Mouse (Mus musculus): ENCODE measurements around the gene 2010003K11Rik. TPM values are rescaled to one million over a fixed set of nuclear protein-coding genes. Genes with fewer than 3 reads are reported as not detected.

The 2010003K11Rik gene
- polyA plus RNA-seq, 1 experiment from 2014 or later, result not detected

DNA sequence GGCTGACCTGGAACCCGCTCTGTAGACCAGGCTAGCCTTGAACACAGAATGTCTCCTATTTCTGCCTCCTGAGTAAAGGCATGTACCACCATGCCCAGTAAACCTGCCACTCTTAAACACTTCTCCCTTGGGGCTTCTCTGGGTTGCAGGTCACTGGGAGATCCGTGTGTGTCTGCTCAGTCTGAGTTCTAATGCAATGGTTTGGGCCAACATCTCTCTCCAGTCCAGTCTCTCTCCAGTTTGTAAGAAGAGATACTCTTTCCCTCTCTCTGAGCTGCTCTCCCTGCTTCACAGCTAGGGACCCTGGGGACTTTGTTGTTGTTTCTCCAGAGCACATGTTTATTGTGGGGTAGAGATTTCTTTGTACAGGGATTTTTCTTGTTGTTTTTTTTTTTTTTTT, 17.9 kb upstream of the 2010003K11Rik start:
- Histone ChIP-seq H3K9me3 (no peaks in the 10 kb centered on the region), H3K4me3 (no peak overlapping the region), H3K27ac (peak overlapping the region; percentile 3; the same call in 1 of the 2 replicates), H3K27me3 (0 out of 2 replicates have a peak, but pooled peaks cover 10% of the 10 kb centered on the region), H3K4me2 (no peak overlapping the region), H3K36me3 (no peaks in the 10 kb centered on the region), H3K4me1 (peaks cover 22% of the 10 kb centered on the region), H3K9ac (no peak overlapping the region)
- ATAC-seq (ENCODE audit: insufficient number of reproducible peaks, low FRiP score, low TSS enrichment, low read depth), result no peak
- WGBS, result 56% methylated on average over 2 of the region's 2 CpGs

DNA sequence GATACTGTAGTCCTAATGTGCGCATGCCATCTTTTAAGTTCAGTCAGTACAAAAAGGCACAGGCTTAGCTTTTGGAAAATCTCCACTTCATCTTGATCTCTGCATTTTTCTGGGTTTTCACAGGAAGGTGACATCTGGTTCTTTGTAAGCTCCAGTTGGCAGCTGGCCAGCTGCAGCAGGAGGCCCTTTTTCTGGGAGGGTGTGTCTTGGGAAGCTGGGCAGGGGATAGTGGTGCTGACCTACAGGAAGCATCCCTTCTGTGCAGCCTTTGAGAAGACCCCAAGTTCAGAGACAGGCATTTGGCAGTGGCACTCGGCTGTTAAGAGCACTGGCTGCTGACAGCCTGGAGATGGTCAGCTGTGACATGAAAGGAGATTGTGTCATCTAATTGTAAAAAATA, 17.4 kb upstream of the 2010003K11Rik start:
- Histone ChIP-seq H3K4me2 (no peak overlapping the region), H3K36me3 (no peaks in the 10 kb centered on the region), H3K27ac (peak overlapping the region; percentile 3; the same call in 1 of the 2 replicates), H3K9ac (no peak overlapping the region), H3K27me3 (0 out of 2 replicates have a peak, but pooled peaks cover 10% of the 10 kb centered on the region), H3K4me3 (no peak overlapping the region), H3K4me1 (peaks cover 27% of the 10 kb centered on the region), H3K9me3 (no peaks in the 10 kb centered on the region)
- 26% methylated on average over 2 of the region's 2 CpGs for WGBS
- ATAC-seq (ENCODE audit: insufficient number of reproducible peaks, low FRiP score, low TSS enrichment, low read depth), result no peak

DNA sequence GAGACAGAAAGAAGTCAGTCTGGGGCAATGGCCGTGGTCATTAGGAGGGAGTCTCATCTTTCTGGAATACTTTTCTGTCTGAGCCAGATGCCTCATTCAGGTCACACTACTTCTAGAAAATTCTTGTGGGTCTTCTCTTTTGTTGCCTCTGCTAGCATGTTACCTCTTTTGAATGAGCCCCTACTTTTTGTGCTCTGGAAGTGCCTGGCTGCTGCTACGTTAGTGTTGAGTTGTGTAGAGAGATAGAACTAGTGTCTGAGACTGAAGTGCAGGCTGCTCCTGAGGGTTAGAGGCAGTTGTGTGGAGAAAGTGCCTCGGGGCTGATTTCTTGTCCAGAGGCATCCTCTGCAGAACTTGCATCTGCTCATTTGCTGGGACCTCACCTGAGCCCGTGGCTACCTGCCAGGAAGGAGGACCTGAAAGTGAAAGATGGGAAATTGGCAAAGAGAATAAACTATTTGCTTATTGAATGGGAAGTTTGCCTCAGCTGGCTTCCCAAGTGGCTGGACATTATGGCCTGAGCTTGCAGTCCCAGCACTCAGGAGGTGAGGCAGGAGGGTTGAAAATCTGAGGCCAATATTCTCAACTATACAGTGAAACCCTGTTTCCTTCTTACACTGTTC, 15.0 kb upstream of the 2010003K11Rik start:
- no peak overlapping the region for H3K9ac ChIP-seq
- no peak overlapping the region for H3K4me3 ChIP-seq
- 63% methylated on average over 4 of the region's 4 CpGs for WGBS
- H3K27ac ChIP-seq, result no peak overlapping the region
- H3K4me2 ChIP-seq, result no peak overlapping the region
- peaks cover 34% of the 10 kb centered on the region for H3K4me1 ChIP-seq
- no peaks in the 10 kb centered on the region for H3K9me3 ChIP-seq
- no peak for ATAC-seq (ENCODE audit: insufficient number of reproducible peaks, low FRiP score, low TSS enrichment, low read depth)
- H3K27me3 ChIP-seq, result 0 out of 2 replicates have a peak, but pooled peaks cover 10% of the 10 kb centered on the region
- H3K36me3 ChIP-seq, result no peaks in the 10 kb centered on the region

DNA sequence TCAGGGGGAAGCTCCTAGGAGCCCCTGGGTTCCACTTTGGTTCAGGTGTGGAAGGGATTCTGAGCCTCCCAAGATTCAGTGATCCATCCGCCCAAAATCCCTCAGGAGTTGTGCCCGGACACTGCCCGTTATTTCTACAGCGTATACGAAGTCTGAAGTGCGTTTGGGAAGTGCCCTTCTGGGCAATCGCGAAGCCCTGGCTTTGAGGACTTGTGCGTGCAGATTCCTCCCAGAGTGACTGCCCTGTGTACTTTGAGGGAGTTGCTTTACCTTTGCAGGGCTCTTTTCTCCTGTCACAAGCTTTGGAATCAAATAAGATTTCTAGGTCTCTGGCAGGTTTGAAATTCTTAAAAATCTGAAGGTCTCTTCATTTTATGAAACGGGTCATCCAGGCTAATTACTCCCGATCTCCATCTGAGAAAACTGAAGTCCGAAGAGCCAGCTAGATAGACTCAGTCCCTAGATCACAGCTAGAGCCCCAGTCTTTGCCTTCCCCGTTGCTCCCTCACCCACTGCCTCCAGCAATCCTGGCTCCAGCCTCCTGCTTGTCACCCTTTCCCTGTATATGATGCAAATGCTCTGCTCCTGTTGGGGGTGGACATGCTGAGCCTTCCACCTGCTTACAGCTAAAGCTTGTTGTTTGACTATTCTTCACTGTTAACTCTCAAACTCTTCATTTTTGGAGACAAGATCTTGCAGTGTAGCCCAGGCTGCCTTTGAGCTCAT, 12.9 kb upstream of the 2010003K11Rik start:
- Histone ChIP-seq H3K4me2 (peak overlapping the region; percentile 92), H3K27ac (no peak overlapping the region), H3K4me1 (peaks cover 28% of the 10 kb centered on the region), H3K4me3 (peak overlapping the region; percentile 77), H3K9ac (peak overlapping the region; percentile 55; the same call in 1 of the 2 replicates), H3K9me3 (no peaks in the 10 kb centered on the region), H3K27me3 (0 out of 2 replicates have a peak, but pooled peaks cover 10% of the 10 kb centered on the region), H3K36me3 (no peaks in the 10 kb centered on the region)
- WGBS, result 10% methylated on average over 13 of the region's 13 CpGs
- ATAC-seq (ENCODE audit: insufficient number of reproducible peaks, low FRiP score, low TSS enrichment, low read depth), result no peak

DNA sequence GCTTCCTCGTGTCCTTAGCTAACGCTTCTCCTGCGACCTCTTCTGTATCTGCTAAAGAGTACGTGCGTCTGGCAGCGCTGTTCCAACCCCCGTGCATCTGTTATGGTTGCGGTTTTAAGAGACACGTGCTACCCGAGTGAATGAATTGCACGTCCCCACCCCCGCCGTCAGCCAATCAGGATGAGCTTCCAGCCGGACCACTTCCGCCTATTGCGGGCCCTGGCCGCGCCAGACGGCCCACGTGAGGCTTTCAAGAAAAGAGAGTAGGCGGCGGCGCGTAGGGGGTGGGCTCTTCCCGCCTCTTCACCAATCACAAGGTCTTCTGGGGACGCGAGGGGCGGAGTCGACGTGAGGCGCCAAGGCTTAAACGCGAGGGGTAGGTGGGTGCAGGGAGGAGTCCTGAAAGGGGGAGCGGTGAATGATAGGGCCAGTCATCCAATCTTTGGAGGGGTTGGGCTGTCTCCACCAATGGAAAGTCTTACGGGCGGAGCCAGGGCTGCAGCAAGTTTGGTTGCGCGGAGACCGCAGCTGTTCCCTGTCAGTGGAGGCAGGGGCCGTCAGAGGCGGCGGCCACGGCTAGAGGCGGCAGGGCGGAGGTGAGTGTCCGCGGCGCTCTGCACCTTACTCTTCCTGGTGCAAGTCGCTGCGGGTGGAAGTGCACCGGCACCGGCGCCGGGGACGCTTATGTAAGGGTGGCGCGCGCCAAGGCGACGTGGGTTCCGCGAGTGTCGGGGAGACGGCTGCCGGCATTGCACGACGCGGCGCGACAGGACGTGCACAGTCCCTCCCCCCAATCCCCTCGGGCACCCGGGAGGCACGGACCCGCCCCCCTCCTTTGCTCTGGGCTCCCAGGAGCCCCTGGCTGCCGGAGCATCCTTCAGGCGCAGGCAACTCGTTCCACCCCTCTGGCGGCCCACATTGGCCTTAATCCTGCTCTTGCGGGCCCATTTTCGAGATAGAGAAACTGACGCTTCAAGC, 11.9 kb upstream of the 2010003K11Rik start, which contains the start of gene Pcx:
Pcx (plus strand) TSS at position 487 of the 978 bp plus-strand sequence.
- H3K36me3 ChIP-seq, result no peaks in the 10 kb centered on the region
- H3K4me1 ChIP-seq, result peaks cover 18% of the 10 kb centered on the region
- H3K4me2 ChIP-seq, result peak within 1 kb of the TSS; percentile 92
- no peak within 1 kb of the TSS for H3K27ac ChIP-seq
- 0 out of 2 replicates have a peak, but pooled peaks cover 10% of the 10 kb centered on the region for H3K27me3 ChIP-seq
- under 1% methylated on average over 79 of the region's 82 CpGs for WGBS
- peak; percentile 100 for ATAC-seq (ENCODE audit: insufficient number of reproducible peaks, low FRiP score, low TSS enrichment, low read depth)
- H3K9me3 ChIP-seq, result no peaks in the 10 kb centered on the region
- H3K4me3 ChIP-seq, result peak within 1 kb of the TSS; percentile 77
- peak within 1 kb of the TSS; percentile 55 for H3K9ac ChIP-seq

DNA sequence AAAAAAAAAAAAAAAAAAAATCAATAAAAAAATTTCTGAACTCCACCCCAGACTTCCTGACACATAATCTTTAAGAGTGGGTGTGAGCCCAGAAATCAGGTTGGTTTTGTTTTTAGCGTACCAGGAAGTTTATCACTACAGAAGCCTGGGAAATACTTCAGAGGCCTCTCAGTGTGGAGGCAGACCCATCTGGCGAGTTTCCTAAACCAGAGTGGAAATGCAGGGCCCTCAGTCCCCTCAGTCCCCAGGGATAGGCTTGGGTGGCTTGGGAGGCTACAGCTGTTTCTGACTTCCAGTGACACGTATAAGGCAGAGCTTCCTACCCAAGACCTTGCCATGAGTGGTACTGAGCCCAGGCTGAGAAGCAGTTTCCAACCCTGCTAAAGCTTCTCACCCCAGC, 9.4 kb upstream of the 2010003K11Rik start:
- Histone ChIP-seq H3K4me3 (no peak overlapping the region), H3K4me2 (no peak overlapping the region), H3K9ac (no peak overlapping the region), H3K4me1 (peaks cover 12% of the 10 kb centered on the region), H3K27ac (no peak overlapping the region), H3K27me3 (0 out of 2 replicates have a peak, but pooled peaks cover 10% of the 10 kb centered on the region), H3K36me3 (no peaks in the 10 kb centered on the region), H3K9me3 (no peaks in the 10 kb centered on the region)
- WGBS, result 61% methylated on average over 3 of the region's 3 CpGs
- ATAC-seq (ENCODE audit: insufficient number of reproducible peaks, low FRiP score, low TSS enrichment, low read depth), result no peak

DNA sequence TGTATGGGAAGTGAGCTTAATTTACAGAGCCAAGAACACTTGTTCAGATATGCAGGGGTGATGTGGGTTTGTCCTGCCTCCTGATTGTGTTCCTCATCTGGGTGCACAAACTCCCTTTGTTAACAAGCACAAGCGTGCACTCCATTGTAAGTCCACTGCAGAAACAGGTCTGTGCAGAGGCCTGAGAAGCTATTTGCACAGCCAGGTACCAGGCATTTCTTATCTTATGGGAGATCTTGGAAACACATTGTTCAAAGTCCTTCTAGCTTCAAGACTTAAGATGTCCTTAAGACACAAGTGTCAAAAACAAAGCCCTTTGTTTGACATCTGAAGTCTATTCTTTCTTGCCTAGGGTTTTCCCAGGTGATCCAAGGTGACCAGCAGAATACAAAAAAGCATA, 6.4 kb upstream of the 2010003K11Rik start:
- Histone ChIP-seq H3K27ac (no peak overlapping the region), H3K9ac (no peak overlapping the region), H3K4me1 (peaks cover 5% of the 10 kb centered on the region), H3K4me3 (no peak overlapping the region), H3K9me3 (no peaks in the 10 kb centered on the region), H3K4me2 (no peak overlapping the region), H3K36me3 (no peaks in the 10 kb centered on the region), H3K27me3 (no peaks in the 10 kb centered on the region)
- 90% methylated on average over 1 of the region's 1 CpGs for WGBS
- ATAC-seq (ENCODE audit: insufficient number of reproducible peaks, low FRiP score, low TSS enrichment, low read depth), result no peak

DNA sequence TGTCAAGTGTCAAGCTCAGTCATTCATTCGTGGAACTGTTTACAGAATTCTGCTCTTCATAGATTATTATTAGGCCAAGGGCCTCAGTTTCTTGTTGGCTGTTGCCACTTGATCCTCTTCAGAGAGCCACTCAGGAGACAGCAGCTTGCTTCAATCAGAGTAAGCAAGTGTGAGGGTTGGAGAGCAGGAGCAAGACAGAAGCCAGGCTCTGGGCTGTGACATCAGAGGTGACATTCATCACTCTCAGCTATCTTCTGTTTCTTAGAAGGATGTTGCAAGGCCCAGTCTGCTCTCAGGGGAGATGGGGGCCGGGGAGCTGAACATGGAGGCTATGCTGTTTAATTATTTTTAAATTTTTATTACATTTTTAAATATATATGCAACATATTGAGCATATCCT, 4.3 kb upstream of the 2010003K11Rik start:
- Histone ChIP-seq H3K4me2 (no peak overlapping the region), H3K4me3 (no peak overlapping the region), H3K9ac (no peak overlapping the region), H3K4me1 (peaks cover 6% of the 10 kb centered on the region), H3K27ac (no peak overlapping the region), H3K27me3 (no peaks in the 10 kb centered on the region), H3K36me3 (no peaks in the 10 kb centered on the region), H3K9me3 (no peaks in the 10 kb centered on the region)
- no peak for ATAC-seq (ENCODE audit: insufficient number of reproducible peaks, low FRiP score, low TSS enrichment, low read depth)
- 69% methylated on average over 2 of the region's 2 CpGs for WGBS

DNA sequence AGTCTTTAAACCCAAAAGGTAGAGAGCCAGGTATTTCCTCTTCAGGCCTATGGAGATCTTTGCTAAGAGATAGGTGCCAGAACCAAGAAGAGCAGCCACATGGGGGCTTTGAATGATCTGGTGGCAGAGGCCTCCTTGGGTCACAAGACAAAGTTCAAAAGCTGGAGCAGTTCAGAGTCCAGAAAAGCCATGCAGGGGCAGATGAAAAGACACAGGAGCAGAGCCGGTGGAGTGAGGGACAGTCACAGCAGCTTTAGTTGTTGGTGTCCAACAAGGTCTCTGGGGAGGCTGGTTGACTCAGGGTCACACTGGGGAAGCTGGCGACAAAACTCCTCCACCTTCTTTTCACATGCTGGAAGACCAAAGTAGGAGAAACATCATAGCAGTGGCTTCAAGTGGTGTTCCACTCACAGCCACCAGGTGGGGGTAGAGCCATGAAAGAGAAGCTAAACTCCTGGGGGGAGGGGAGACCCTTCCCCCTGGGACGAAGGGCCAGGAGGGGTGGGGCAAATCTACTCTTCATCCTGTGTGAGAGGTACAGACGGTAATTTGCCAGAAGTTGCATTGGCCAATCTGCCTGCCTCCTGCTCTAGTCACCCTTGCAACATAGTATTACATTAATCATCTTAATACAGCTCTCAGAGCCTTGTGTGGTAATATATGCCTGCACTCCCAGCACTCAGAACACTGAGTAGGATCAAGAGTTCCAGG, 965 bp downstream of the 2010003K11Rik start:
- ATAC-seq (ENCODE audit: insufficient number of reproducible peaks, low FRiP score, low TSS enrichment, low read depth), result no peak
- Histone ChIP-seq H3K4me2 (no peak overlapping the region; the same call in 1 of the 2 replicates), H3K9ac (no peak overlapping the region), H3K36me3 (no peaks in the 10 kb centered on the region), H3K27me3 (no peaks in the 10 kb centered on the region), H3K27ac (no peak overlapping the region), H3K4me1 (peaks cover 8% of the 10 kb centered on the region), H3K4me3 (no peak overlapping the region), H3K9me3 (no peaks in the 10 kb centered on the region)
- 6% methylated on average over 4 of the region's 4 CpGs for WGBS

DNA sequence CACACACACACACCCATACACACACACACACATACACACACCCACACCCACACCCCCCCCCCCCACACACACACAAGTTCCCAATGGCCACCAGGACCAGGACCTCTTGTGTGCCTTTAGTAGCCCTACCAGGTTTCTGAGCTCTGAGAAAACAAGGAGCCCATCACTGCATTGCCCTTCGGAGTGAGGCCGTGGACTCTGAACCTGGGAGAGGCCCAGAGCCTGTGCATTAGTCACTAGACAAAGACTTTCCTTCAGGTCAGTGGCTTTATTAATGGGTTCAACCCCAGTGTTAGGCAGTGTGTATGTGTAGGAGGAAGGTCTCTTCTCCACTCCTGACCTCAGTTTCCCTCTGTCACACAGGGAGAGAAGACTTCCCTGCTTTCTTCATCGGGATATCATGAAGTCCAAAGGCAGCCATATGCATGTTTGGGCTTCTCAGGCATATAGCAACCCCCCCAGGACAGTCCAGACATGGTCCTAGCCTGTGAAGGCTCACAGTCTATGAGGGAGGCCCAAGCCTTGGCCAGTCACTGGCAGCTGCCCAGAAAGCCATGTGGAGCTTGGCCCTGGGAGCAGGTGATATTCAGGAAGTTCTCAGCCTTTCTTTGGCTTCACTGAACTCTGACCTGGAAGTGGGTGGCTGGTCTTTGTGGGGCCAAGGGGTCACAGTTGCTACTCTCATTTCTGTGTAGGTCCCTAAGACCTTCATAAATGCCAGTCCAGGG, 1.7 kb downstream of the 2010003K11Rik start:
- Histone ChIP-seq H3K36me3 (no peaks in the 10 kb centered on the region), H3K9ac (no peak overlapping the region), H3K27ac (no peak overlapping the region), H3K27me3 (no peaks in the 10 kb centered on the region), H3K4me3 (no peak overlapping the region), H3K9me3 (no peaks in the 10 kb centered on the region), H3K4me1 (peaks cover 8% of the 10 kb centered on the region), H3K4me2 (no peak overlapping the region)
- WGBS, result 89% methylated on average over 3 of the region's 3 CpGs
- no peak for ATAC-seq (ENCODE audit: insufficient number of reproducible peaks, low FRiP score, low TSS enrichment, low read depth)

All from limb, embryonic 15.5 days (tissue).